Mouse (Mus musculus) liver, postnatal 0 days (tissue): Measurements from ENCODE around the gene Rnf5.

Experiments
- CTCF ChIP-seq: sonication (generic); IDR thresholded peaks from 2 replicates; pipeline ENCODE4 v1.5.1; 2016; ENCODE audit warnings: antibody characterized with exemption, low read depth
- EP300 ChIP-seq: IDR thresholded peaks from 2 replicates; pipeline ENCODE4 v1.6.1; 2016; ENCODE audit warnings: antibody characterized with exemption, low read depth, mild to moderate bottlenecking

DNA sequence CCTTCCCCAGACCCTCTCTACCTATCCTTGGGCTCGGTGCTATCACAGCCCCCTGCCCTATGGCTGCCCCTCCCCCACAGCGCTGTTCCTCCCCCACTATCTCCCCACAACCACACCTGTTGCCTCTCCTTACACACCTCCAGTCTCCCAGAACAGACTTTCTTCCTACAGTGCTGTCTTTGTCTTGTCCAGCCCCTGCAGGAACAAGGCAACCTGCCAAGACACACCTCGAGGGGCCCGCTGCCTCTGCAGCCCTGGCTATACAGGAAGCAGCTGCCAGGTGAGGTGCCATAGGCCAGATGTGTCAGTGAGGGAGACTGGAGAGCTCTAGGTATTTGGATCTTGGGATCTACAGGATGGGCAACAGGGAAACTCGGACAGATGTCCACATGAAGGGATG lies 26.9 kb downstream of the Rnf5 start:
- TF ChIP-seq CTCF, result no peak
- no peak for TF ChIP-seq EP300
